Mouse (Mus musculus) MEL (cell line): ENCODE measurements at regions not wholly inside any gene's neighbourhood (a gene's known extent, or its start where the extent isn't known, plus 50 kb on each side); places are given as distances from the start of the nearest gene placed in this dataset.

Source experiments
- DNase-seq: peaks from one replicate; pipeline ENCODE4 v3.0.0; 2011; ENCODE audit warnings: low read depth, low spot score
- H3K27ac ChIP-seq: 2 replicates; pipeline ENCODE4 v1.5.1; 2012; ENCODE audit warnings: low read depth, mild to moderate bottlenecking, control low read depth, low read length, moderate library complexity; ENCODE audit not compliant: control insufficient read depth
- H3K27me3 ChIP-seq, 2 experiments: fragments of 150-350 bp in 1 of 2; sonication (generic) in 1 of 2; 2 replicates each; pipeline ENCODE4 v1.6.1; 2012; ENCODE audit warnings: low read length in 2 of 2, mild to moderate bottlenecking in 2 of 2, improper control_type of control experiment in 1 of 2, moderate library complexity in 1 of 2; ENCODE audit not compliant: insufficient read depth in 2 of 2, control insufficient read depth in 1 of 2
- H3K36me3 ChIP-seq, 2 experiments: 2 replicates each; pipeline ENCODE4 v1.6.1; 2012 to 2014; ENCODE audit warnings: low read length in 2 of 2, improper control_type of control experiment in 1 of 2, inconsistent platforms in 1 of 2, mild to moderate bottlenecking in 1 of 2; ENCODE audit not compliant: insufficient read depth in 2 of 2, control insufficient read depth in 1 of 2
- H3K4me1 ChIP-seq, 2 experiments: fragments of 150-350 bp in 1 of 2; sonication (generic) in 1 of 2; 2 replicates each; pipeline ENCODE4 v1.6.1; 2012; ENCODE audit warnings: low read length in 2 of 2, improper control_type of control experiment in 1 of 2, mild to moderate bottlenecking in 1 of 2; ENCODE audit not compliant: insufficient read depth in 2 of 2, control insufficient read depth in 1 of 2
- H3K4me3 ChIP-seq, 2 experiments: fragments of 150-350 bp in 1 of 2; sonication (generic) in 1 of 2; 2 replicates each; pipeline ENCODE4 v1.5.1; 2012; ENCODE audit warnings: low read depth in 2 of 2, low read length in 2 of 2, mild to moderate bottlenecking in 2 of 2, moderate library complexity in 2 of 2, control low read depth in 1 of 2, improper control_type of control experiment in 1 of 2; ENCODE audit not compliant: control insufficient read depth in 1 of 2, insufficient read depth in 1 of 2
- H3K79me2 ChIP-seq: 2 replicates; pipeline ENCODE4 v1.6.1; 2012; ENCODE audit warnings: mild to moderate bottlenecking, low read length, moderate library complexity; ENCODE audit not compliant: control insufficient read depth, poor library complexity, insufficient read depth
- H3K9ac ChIP-seq: 2 replicates; pipeline ENCODE4 v1.6.1; 2012; ENCODE audit warnings: low read depth, mild to moderate bottlenecking, control low read depth, low read length, moderate library complexity; ENCODE audit not compliant: control insufficient read depth, poor library complexity, severe bottlenecking
- H3K9me3 ChIP-seq: fragments of 150-350 bp; sonication (generic); replicated peaks from 2 replicates; pipeline ENCODE4 v1.6.1; 2012; ENCODE audit warnings: mild to moderate bottlenecking, low read length, improper control_type of control experiment, moderate library complexity; ENCODE audit not compliant: insufficient read depth
- CHD1 ChIP-seq: IDR thresholded peaks from 2 replicates; pipeline ENCODE4 v1.6.1; 2012; ENCODE audit warnings: low read depth, mild to moderate bottlenecking, inconsistent platforms, low read length, improper control_type of control experiment
- CHD2 ChIP-seq: IDR thresholded peaks from 2 replicates; pipeline ENCODE4 v1.6.1; 2011; ENCODE audit warnings: low read length, improper control_type of control experiment
- CTCF ChIP-seq, 3 experiments: IDR thresholded peaks in 2 of 3; conservative IDR thresholded peaks in 1 of 3; 2 replicates each; pipeline ENCODE4 v1.5.1; 2011 to 2012; ENCODE audit warnings: low read length in 3 of 3, low read depth in 2 of 3, mild to moderate bottlenecking in 2 of 3, improper control_type of control experiment in 1 of 3, inconsistent platforms in 1 of 3, mixed read lengths in 1 of 3, moderate library complexity in 1 of 3; ENCODE audit not compliant: control insufficient read depth in 1 of 3, insufficient read depth in 1 of 3, poor library complexity in 1 of 3, severe bottlenecking in 1 of 3
- E2F4 ChIP-seq: IDR thresholded peaks from 2 replicates; pipeline ENCODE4 v1.6.1; 2011; ENCODE audit warnings: low read depth, low read length, improper control_type of control experiment, borderline replicate concordance
- ELF1 ChIP-seq: IDR thresholded peaks from 2 replicates; pipeline ENCODE4 v1.6.1; 2014; ENCODE audit warnings: low read depth, mild to moderate bottlenecking, inconsistent platforms, low read length, improper control_type of control experiment, moderate library complexity
- EP300 ChIP-seq, 2 experiments: IDR thresholded peaks; 2 replicates each; pipeline ENCODE4 v1.6.1; 2011; ENCODE audit warnings: improper control_type of control experiment in 2 of 2, low read length in 2 of 2, low read depth in 1 of 2, mild to moderate bottlenecking in 1 of 2
- ETS1 ChIP-seq: IDR thresholded peaks from 2 replicates; pipeline ENCODE4 v1.6.1; 2012; ENCODE audit warnings: low read depth, mild to moderate bottlenecking, inconsistent platforms, low read length, improper control_type of control experiment, moderate library complexity
- HCFC1 ChIP-seq: IDR thresholded peaks from 2 replicates; pipeline ENCODE4 v1.6.1; 2012; ENCODE audit warnings: low read depth, mild to moderate bottlenecking, inconsistent platforms, low read length, improper control_type of control experiment, moderate library complexity
- JUND ChIP-seq: IDR thresholded peaks from 2 replicates; pipeline ENCODE4 v1.6.1; 2011; ENCODE audit warnings: low read depth, mild to moderate bottlenecking, improper control_type of control experiment, low read length
- KAT2A ChIP-seq: conservative IDR thresholded peaks from 2 replicates; pipeline ENCODE4 v1.6.1; 2012; ENCODE audit warnings: low read depth, low read length, improper control_type of control experiment, inconsistent platforms
- MAFK ChIP-seq: IDR thresholded peaks from 2 replicates; pipeline ENCODE4 v1.6.1; 2011; ENCODE audit warnings: low read depth, mild to moderate bottlenecking, low read length, improper control_type of control experiment, borderline replicate concordance
- MAZ ChIP-seq: IDR thresholded peaks from 2 replicates; pipeline ENCODE4 v1.6.1; 2012; ENCODE audit warnings: low read depth, mild to moderate bottlenecking, inconsistent platforms, low read length, improper control_type of control experiment
- MXI1 ChIP-seq: IDR thresholded peaks from 2 replicates; pipeline ENCODE4 v1.6.1; 2011; ENCODE audit warnings: mild to moderate bottlenecking, low read depth, low read length, improper control_type of control experiment
- MYB ChIP-seq: IDR thresholded peaks from 2 replicates; pipeline ENCODE4 v1.6.1; 2011; ENCODE audit warnings: mild to moderate bottlenecking, low read depth, low read length, improper control_type of control experiment
- MYC ChIP-seq: IDR thresholded peaks from 2 replicates; pipeline ENCODE4 v1.6.1; 2011; ENCODE audit warnings: low read depth, mild to moderate bottlenecking, low read length, improper control_type of control experiment, moderate library complexity
- POLR2AphosphoS2 ChIP-seq: IDR thresholded peaks from 2 replicates; pipeline ENCODE4 v1.6.1; 2011; ENCODE audit warnings: low read length, improper control_type of control experiment
- RAD21 ChIP-seq: IDR thresholded peaks from 2 replicates; pipeline ENCODE4 v1.6.1; 2011; ENCODE audit warnings: mild to moderate bottlenecking, low read depth, low read length, improper control_type of control experiment
- SIN3A ChIP-seq: IDR thresholded peaks from 2 replicates; pipeline ENCODE4 v1.6.1; 2012; ENCODE audit warnings: low read length, improper control_type of control experiment, inconsistent platforms
- TAL1 ChIP-seq: IDR thresholded peaks from 2 replicates; pipeline ENCODE4 v1.6.1; 2012; ENCODE audit warnings: mild to moderate bottlenecking, inconsistent platforms, low read length, moderate library complexity, mixed read lengths
- TBP ChIP-seq: IDR thresholded peaks from 2 replicates; pipeline ENCODE4 v1.8.0; 2011; ENCODE audit warnings: low read depth, low read length, improper control_type of control experiment
- TCF12 ChIP-seq: IDR thresholded peaks from 2 replicates; pipeline ENCODE4 v1.6.1; 2014; ENCODE audit warnings: low read depth, mild to moderate bottlenecking, inconsistent platforms, low read length, improper control_type of control experiment, moderate library complexity
- UBTF ChIP-seq: IDR thresholded peaks from 2 replicates; pipeline ENCODE4 v1.6.1; 2012; ENCODE audit warnings: low read depth, mild to moderate bottlenecking, inconsistent platforms, low read length, improper control_type of control experiment, moderate library complexity, borderline replicate concordance; ENCODE audit not compliant: insufficient read depth
- USF1 ChIP-seq: IDR thresholded peaks from 2 replicates; pipeline ENCODE4 v1.6.1; 2014; ENCODE audit warnings: low read depth, mild to moderate bottlenecking, inconsistent platforms, low read length, improper control_type of control experiment, moderate library complexity
- USF2 ChIP-seq, 2 experiments: IDR thresholded peaks; 2 replicates each; pipeline ENCODE4 v1.6.1; 2011 to 2012; ENCODE audit warnings: improper control_type of control experiment in 2 of 2, low read length in 2 of 2, borderline replicate concordance in 1 of 2, inconsistent platforms in 1 of 2, low read depth in 1 of 2, mild to moderate bottlenecking in 1 of 2; ENCODE audit not compliant: insufficient read depth in 1 of 2
- ZMIZ1 ChIP-seq: IDR thresholded peaks from 2 replicates; pipeline ENCODE4 v1.6.1; 2012; ENCODE audit warnings: low read depth, mild to moderate bottlenecking, inconsistent platforms, low read length, improper control_type of control experiment, moderate library complexity

GRCm38 (mm10) chr8:88953178-88953577, 90.8 kb downstream of the Sall1 start:
- Histone ChIP-seq H3K4me3 (no peak overlapping the region), H3K27ac (no peak overlapping the region), H3K9ac (no peak overlapping the region), H3K4me1 (no peaks in the 10 kb centered on the region), H3K79me2 (no peaks in the 10 kb centered on the region), H3K9me3 (no peaks in the 10 kb centered on the region), H3K36me3 (no peaks in the 10 kb centered on the region), H3K27me3 (no peaks in the 10 kb centered on the region)
- TF ChIP-seq USF1, result no peak
- TF ChIP-seq MYB, result no peak
- no peak for TF ChIP-seq MXI1
- TF ChIP-seq TCF12, result no peak
- TF ChIP-seq JUND, result no peak
- TF ChIP-seq UBTF, result no peak
- TF ChIP-seq TAL1, result no peak
- no peak for TF ChIP-seq MAZ
- no peak for TF ChIP-seq CHD2
- TF ChIP-seq TBP, result no peak
- TF ChIP-seq MYC, result no peak
- no peak for TF ChIP-seq POLR2AphosphoS2
- TF ChIP-seq ZMIZ1, result no peak
- TF ChIP-seq MAFK, result no peak
- no peak for TF ChIP-seq ELF1
- TF ChIP-seq EP300 (IDR thresholded peaks at IDR 0.05; ENCODE audit: low read depth in 1 of 2, low read length in 2 of 2), result no peak
- no peak for TF ChIP-seq ETS1
- no peak for TF ChIP-seq RAD21
- no peak for DNase-seq

GRCm38 (mm10) chr8:88951829-88952155, 92.2 kb downstream of the Sall1 start:
- H3K9me3 ChIP-seq, result no peaks in the 10 kb centered on the region
- H3K36me3 ChIP-seq, result no peaks in the 10 kb centered on the region
- no peak for DNase-seq
- H3K27ac ChIP-seq, result no peak overlapping the region
- H3K4me3 ChIP-seq, result no peak overlapping the region
- no peaks in the 10 kb centered on the region for H3K4me1 ChIP-seq
- TF ChIP-seq HCFC1, result no peak
- no peak for TF ChIP-seq CTCF (IDR thresholded peaks at IDR 0.05 in 2 of 3, conservative IDR thresholded peaks at IDR 0.05 in 1 of 3; ENCODE audit: control insufficient read depth in 1 of 3, insufficient read depth in 1 of 3, low read depth in 2 of 3, low read length in 3 of 3, poor library complexity in 1 of 3, severe bottlenecking in 1 of 3)
- TF ChIP-seq E2F4, result no peak
- TF ChIP-seq SIN3A, result no peak
- TF ChIP-seq TAL1, result no peak
- TF ChIP-seq UBTF, result no peak
- no peak for TF ChIP-seq CHD2
- TF ChIP-seq CHD1, result no peak
- no peak for TF ChIP-seq MYC
- no peak for TF ChIP-seq ETS1
- no peak for TF ChIP-seq MAFK
- TF ChIP-seq USF2 (IDR thresholded peaks at IDR 0.05; ENCODE audit: borderline replicate concordance in 1 of 2, insufficient read depth in 1 of 2, low read depth in 1 of 2, low read length in 2 of 2), result no peak
- TF ChIP-seq JUND, result no peak
- no peak for TF ChIP-seq KAT2A
- no peaks in the 10 kb centered on the region for H3K27me3 ChIP-seq
- H3K79me2 ChIP-seq, result no peaks in the 10 kb centered on the region
- no peak overlapping the region for H3K9ac ChIP-seq
